Mouse (Mus musculus): ENCODE measurements around the gene Vps52.
"Not testable (repeated sequence)": the region's sequence is repeated elsewhere in the genome, so short reads cannot be mapped to it uniquely, and the experiment has no call there.

Gene Vps52

DNA sequence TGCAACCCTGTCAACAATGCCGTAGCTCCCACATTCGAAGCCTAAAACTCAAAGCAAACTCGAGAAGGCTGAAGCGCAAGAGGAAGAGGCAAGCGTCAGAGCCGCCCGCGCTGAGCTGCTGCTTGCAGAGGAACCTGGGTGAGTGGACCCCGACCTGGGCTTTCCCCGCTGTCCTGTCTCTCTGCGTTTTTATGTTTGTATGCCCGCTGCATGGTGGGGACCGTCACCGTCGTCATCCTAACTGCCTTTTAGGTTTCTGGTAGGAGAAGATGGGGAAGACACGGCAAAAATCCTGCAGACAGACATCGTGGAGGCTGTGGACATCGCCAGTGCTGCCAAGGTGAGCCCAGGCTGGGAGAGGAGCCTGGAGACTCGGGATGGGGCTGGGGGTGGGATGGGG lies 14.2 kb upstream of the Vps52 start:
- no peak for DNase-seq (ENCODE audit: low read depth)

DNA sequence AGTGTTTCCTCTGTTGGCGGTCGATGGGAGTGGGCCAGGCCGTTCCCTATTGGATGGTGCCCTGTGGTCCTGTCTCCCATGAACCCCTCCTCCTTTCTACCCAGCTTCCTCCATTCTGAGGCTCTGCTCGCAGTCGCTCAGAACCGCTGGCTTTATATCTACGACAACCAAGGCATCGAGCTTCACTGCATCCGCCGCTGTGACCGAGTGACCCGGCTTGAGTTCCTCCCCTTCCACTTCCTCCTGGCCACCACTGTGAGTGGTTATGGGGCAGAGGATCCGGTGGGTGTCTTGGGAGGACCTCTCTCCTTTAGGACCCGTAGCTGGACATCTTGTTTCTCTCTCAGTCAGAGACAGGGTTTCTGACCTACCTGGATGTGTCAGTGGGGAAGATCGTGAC lies 12.2 kb upstream of the Vps52 start:
- DNase-seq (ENCODE audit: low read depth): no peak

DNA sequence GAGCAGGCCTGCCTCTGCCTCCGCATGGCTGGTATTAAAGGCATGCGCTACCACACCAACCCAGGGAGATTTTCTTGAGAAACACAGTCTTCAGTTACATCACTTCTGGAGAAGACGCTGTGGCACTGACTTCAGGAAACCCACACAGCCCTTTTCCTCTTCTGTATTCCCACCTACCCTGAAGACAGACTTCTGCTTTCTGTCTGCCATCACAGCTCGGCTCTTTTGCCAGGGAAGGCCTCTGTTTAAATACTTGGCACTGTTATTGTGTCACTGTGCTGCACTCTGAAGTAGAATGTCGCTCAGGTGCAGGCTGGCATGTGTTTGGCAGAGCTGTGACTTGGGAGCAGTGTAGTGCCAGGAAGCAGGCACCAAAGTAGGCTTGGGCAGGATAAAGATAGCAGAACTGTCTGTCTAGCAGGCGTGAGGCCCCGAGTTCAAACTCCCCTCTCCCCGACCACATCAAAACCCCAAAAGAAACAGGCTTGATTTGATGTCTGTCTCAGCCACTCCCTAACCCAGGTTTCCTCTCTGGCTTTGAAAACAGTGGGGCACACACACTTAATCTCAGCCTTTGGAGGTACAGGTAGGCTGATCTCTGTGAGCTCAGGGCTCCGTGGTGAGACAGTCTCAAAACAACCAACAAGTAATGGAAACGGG lies 8.1 kb upstream of the Vps52 start:
- DNase-seq (ENCODE audit: low read depth): no peak

GRCm38 (mm10) chr17:33948090-33948904 lies 7.3 kb upstream of the Vps52 start:
- DNase-seq (ENCODE audit: low read depth): no peak

GRCm38 (mm10) chr17:33948905-33949537 lies 6.6 kb upstream of the Vps52 start:
- no peak for DNase-seq (ENCODE audit: low read depth)

DNA sequence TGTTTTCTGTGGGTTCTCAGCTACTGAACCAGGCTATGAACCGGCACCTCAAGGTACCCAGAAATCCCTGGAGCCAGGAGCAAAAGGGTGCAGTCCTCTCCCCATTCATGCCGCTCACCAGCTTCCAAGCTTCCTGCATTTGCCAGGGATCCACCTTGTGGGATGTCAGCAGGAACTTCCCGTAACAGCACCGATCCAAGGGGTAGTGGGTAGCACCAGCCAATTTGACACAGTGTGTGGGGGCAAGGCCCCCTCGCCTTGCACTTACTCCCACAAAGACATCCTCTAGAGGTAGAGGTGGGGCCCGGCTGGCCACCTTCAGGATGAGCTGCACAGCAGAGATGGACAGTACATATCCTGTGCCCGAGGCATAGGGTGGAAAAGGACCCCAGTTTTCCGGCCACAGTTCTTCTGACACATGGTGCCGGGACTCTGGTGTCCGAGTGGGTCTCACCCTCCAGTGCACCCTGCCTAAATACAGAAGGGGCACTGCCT lies 5.4 kb upstream of the Vps52 start:
- DNase-seq (ENCODE audit: low read depth): no peak

GRCm38 (mm10) chr17:33951021-33951946 lies 4.3 kb upstream of the Vps52 start, which contains the start of gene B3galt4:
B3galt4 (minus strand) TSS chr17:33951488.
- peak; percentile 93 for DNase-seq (ENCODE audit: low read depth)

GRCm38 (mm10) chr17:33952015-33952414 lies 3.6 kb upstream of the Vps52 start:
- not testable (repeated sequence) for DNase-seq (ENCODE audit: low read depth)

GRCm38 (mm10) chr17:33952879-33953278 lies 2.7 kb upstream of the Vps52 start:
- no peak for DNase-seq (ENCODE audit: low read depth)

DNA sequence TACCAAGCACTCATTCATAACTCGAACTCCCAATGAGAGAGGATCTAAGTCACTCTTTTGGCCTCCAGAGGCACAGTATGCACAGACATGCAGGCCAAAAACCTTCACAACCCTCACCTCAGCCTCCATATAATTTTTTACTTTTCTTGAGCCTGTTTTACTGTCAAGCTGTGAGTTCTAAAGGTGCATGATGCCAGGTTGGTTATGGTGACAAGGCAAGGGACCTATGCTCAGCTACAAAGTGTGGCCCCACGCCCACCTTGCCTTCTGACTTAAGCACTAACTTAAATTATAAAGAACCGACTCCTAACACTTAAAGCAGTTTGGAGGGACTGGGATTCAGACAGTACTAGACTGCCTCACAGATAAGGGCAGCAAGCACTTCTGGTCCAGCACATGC lies 2.3 kb upstream of the Vps52 start:
- DNase-seq (ENCODE audit: low read depth): no peak

- DNase-seq (ENCODE audit: low read depth): peak; percentile 70
Measured at GRCm38 (mm10) chr17:33953961-33954565, 1.5 kb upstream of the Vps52 start.

GRCm38 (mm10) chr17:33954646-33955554 lies 712 bp upstream of the Vps52 start:
- DNase-seq (ENCODE audit: low read depth): peak; percentile 66

- DNase-seq (ENCODE audit: low read depth): peak; percentile 35
Measured at GRCm38 (mm10) chr17:33956336-33956735, 724 bp downstream of the Vps52 start.

DNA sequence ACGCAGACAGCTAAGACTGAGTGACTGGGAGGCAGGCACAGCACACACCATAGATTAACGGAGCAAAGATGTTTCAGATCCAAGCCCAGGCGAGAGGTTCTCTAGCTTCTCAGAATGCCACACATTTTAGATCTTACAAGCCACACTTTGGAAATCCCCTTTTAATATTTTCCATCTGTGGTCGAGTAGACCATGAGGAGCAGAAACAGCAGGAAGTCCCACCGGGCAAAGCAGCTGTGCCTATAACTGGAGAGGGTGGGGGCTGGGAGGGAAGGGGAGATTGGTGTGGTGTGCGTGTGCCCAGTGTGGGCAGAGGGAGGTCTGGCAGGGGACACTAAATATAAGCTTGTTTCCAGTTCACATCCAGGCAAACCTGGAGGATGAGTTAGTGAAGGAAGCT lies 1.9 kb downstream of the Vps52 start:
- DNase-seq (ENCODE audit: low read depth): no peak

- DNase-seq (ENCODE audit: low read depth): no peak
Measured at GRCm38 (mm10) chr17:33958451-33958850, 2.8 kb downstream of the Vps52 start.

GRCm38 (mm10) chr17:33959135-33959534 lies 3.5 kb downstream of the Vps52 start:
- DNase-seq (ENCODE audit: low read depth): no peak

DNA sequence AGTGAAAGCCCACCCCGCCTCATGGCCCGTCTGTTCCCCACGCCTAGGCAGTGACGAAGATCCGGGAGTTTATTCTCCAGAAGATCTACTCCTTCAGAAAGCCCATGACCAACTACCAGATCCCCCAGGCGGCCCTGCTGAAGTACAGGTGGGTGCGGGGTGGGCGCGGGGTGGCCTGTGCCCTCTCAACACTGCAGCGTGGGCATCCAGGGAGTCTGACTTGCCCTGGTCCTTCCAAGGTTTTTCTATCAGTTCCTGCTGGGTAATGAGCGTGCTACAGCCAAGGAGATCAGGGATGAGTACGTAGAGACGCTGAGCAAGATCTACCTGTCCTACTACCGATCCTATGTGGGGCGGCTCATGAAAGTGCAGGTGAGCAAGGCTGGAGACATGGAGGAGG lies 4.3 kb downstream of the Vps52 start:
- DNase-seq (ENCODE audit: low read depth): no peak

- DNase-seq (ENCODE audit: low read depth): no peak
Measured at GRCm38 (mm10) chr17:33962876-33963275, 7.3 kb downstream of the Vps52 start.

- DNase-seq (ENCODE audit: low read depth): no peak
Measured at GRCm38 (mm10) chr17:33965082-33965845, 9.7 kb downstream of the Vps52 start.
